Mouse (Mus musculus) heart, embryonic 14.5 days (tissue): ENCODE measurements around the gene Kpna2. TPM values are rescaled to one million over a fixed set of nuclear protein-coding genes. Genes with fewer than 3 reads are reported as not detected.
"Not testable (repeated sequence)": the region's sequence is repeated elsewhere in the genome, so short reads cannot be mapped to it uniquely, and the experiment has no call there.

Experiments
- ATAC-seq: fragments of 200-750 bp; cut with Nextera tagmentation; 2 replicates; pipeline ENCODE4 v1.8.0; 2017; ENCODE audit warnings: low read depth, moderate TSS enrichment; ENCODE audit not compliant: insufficient number of reproducible peaks, insufficient read depth, low FRiP score
- H3K27ac ChIP-seq, 2 experiments: fragments of 200-500 bp in 1 of 2; fragments of 300-500 bp in 1 of 2; sonication (generic) in 1 of 2; replicated peaks in 1 of 2; 2 replicates each; pipeline ENCODE4 v1.5.1; 2012 to 2014; ENCODE audit warnings: low read depth in 2 of 2, low read length in 2 of 2, control low read depth in 1 of 2, mild to moderate bottlenecking in 1 of 2, mixed read lengths in 1 of 2; ENCODE audit not compliant: control insufficient read depth in 1 of 2, insufficient read depth in 1 of 2
- H3K27me3 ChIP-seq: fragments of 300-500 bp; sonication (generic); 2 replicates; pipeline ENCODE4 v1.6.1; 2014; ENCODE audit warnings: mild to moderate bottlenecking, low read length, control low read depth; ENCODE audit not compliant: control insufficient read depth, insufficient read depth
- H3K36me3 ChIP-seq: fragments of 300-500 bp; sonication (generic); 2 replicates; pipeline ENCODE4 v1.6.1; 2014; ENCODE audit warnings: mild to moderate bottlenecking, control low read depth, low read length, mixed read lengths; ENCODE audit not compliant: control insufficient read depth, insufficient read depth
- H3K4me1 ChIP-seq, 2 experiments: fragments of 200-500 bp in 1 of 2; fragments of 300-500 bp in 1 of 2; sonication (generic) in 1 of 2; 2 replicates each; pipeline ENCODE4 v1.6.1; 2012 to 2014; ENCODE audit warnings: low read length in 2 of 2, control low read depth in 1 of 2, mixed read lengths in 1 of 2; ENCODE audit not compliant: control insufficient read depth in 2 of 2, insufficient read depth in 2 of 2
- H3K4me2 ChIP-seq: fragments of 300-500 bp; sonication (generic); 2 replicates; pipeline ENCODE4 v1.6.1; 2014; ENCODE audit warnings: mild to moderate bottlenecking, low read length
- H3K4me3 ChIP-seq, 2 experiments: fragments of 200-500 bp in 1 of 2; fragments of 300-500 bp in 1 of 2; sonication (generic) in 1 of 2; 2 replicates each; pipeline ENCODE4 v1.5.1; 2012 to 2014; ENCODE audit warnings: low read length in 2 of 2, mild to moderate bottlenecking in 2 of 2, control low read depth in 1 of 2, low read depth in 1 of 2, moderate library complexity in 1 of 2; ENCODE audit not compliant: control insufficient read depth in 1 of 2, insufficient read depth in 1 of 2
- H3K9ac ChIP-seq: fragments of 300-500 bp; sonication (generic); 2 replicates; pipeline ENCODE4 v1.6.1; 2014; ENCODE audit warnings: mild to moderate bottlenecking, low read length
- H3K9me3 ChIP-seq: fragments of 300-500 bp; sonication (generic); 2 replicates; pipeline ENCODE4 v1.6.1; 2016; ENCODE audit warnings: low read length, control low read depth; ENCODE audit not compliant: control insufficient read depth
- WGBS: fragments of 180-500 bp; shearing (Covaris S2); extraction: QIAGEN DNeasy Blood & Tissue Kit; methylation state at CpG from one replicate; pipeline ENCODE4 v1.1.7; 2014; 5-methylcytosine and 5-hydroxymethylcytosine counted together
- polyA plus RNA-seq: library from polyadenylated mRNA; unstranded; fragments of >200 nt; fragmentation: Nextera tagmentation; extraction: Ambion mirVana; gene quantifications from 2 replicates; pipeline ENCODE4 v1.2.1, GENCODE M21; 2014

Gene Kpna2
- polyA plus RNA-seq, 1 experiment from 2014 or later, result 258 TPM

DNA sequence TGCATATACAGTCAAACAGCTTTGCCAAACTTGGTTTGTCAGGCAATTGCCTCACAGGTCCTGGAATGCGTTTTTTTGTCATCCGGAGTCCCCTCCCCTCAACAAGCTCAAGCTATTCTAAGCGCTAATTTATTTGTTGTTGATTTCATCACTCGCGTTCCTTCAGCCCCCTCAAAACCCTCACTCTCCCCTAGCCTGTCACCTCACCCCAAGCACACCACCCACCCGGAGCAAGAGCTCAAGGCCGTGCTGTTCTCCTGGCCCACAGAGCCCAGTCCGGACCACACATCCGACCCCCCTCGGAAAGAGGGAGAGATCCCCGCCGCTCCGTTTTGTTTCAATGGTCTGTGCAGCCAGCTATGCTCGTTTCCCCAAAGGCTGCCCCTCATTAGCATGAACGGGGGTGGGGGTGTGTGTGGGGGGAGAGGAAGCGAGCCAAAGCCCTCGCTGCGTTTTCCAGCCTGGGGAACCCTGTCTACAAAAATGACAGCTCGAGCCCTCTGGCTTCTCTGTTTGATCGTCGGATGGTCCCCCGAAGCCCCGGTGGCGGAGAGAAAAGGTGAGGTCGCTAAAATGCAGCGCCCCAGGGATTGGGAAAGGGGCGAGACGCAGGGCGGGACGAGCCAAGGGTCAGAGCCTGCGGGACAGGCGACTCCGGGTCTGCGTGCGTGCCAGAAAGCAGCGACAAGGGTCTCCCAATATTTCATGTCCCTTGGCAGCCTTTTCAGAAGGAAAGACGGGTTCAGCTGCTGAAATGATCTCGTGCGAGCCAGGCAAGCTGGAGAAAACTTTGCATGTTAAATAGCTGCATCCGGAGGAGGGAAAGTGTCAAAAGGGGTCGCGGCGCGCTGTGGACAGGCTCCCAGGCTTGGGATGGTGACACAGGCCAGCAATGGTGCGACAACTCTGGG is 26.3 kb upstream of the Kpna2 start, which contains the start of gene 1810010H24Rik:
Gene 1810010H24Rik (plus strand): TSS at position 271 of the 911 bp plus-strand sequence.
- H3K4me1 ChIP-seq, result peaks cover 13 to 19% of the 10 kb centered on the region in 2 experiments
- no peaks in the 10 kb centered on the region for H3K36me3 ChIP-seq
- ATAC-seq, result no peak
- peak within 1 kb of the TSS; percentile 99 for H3K4me2 ChIP-seq
- peaks cover 5% of the 10 kb centered on the region; the same call in 1 of the 2 replicates for H3K27me3 ChIP-seq
- no peak within 1 kb of the TSS; a peak in 1 of 4 replicates for H3K27ac ChIP-seq
- WGBS, result 2% methylated on average over 45 of the region's 45 CpGs
- H3K4me3 ChIP-seq, result peak within 1 kb of the TSS; percentile 48 to 60
- H3K9me3 ChIP-seq, result no peaks in the 10 kb centered on the region
- peak within 1 kb of the TSS; percentile 79 for H3K9ac ChIP-seq

DNA sequence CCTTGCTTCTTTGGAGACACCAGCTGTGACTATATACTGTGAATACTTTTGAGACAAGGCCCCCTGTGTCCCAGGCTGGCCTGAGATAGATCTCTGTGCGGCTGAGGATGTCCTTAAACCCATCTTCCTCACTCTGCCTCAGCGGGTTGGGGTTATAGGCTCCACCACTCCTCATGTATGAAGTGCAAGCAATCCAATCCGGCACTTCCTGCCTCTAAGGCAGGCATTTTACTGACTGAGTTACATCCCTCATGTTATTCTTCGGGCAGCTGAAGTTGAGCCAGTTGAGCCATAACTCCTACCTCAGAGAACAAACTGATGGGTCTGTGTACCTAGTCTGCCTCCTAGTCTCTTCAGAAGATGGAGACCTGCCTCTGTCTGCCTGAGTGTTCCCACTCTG is 25.1 kb upstream of the Kpna2 start:
- Histone ChIP-seq H3K9ac (no peak overlapping the region), H3K36me3 (no peaks in the 10 kb centered on the region), H3K27me3 (peaks cover 5% of the 10 kb centered on the region; the same call in 1 of the 2 replicates), H3K4me1 (peaks cover 13 to 19% of the 10 kb centered on the region in 2 experiments), H3K4me2 (0 out of 2 replicates have a peak overlapping the region, but pooled peaks have one; percentile 99), H3K9me3 (no peaks in the 10 kb centered on the region), H3K4me3 (no peak overlapping the region), H3K27ac (no peak overlapping the region)
- ATAC-seq, result no peak
- WGBS, result 56% methylated on average over 4 of the region's 4 CpGs

DNA sequence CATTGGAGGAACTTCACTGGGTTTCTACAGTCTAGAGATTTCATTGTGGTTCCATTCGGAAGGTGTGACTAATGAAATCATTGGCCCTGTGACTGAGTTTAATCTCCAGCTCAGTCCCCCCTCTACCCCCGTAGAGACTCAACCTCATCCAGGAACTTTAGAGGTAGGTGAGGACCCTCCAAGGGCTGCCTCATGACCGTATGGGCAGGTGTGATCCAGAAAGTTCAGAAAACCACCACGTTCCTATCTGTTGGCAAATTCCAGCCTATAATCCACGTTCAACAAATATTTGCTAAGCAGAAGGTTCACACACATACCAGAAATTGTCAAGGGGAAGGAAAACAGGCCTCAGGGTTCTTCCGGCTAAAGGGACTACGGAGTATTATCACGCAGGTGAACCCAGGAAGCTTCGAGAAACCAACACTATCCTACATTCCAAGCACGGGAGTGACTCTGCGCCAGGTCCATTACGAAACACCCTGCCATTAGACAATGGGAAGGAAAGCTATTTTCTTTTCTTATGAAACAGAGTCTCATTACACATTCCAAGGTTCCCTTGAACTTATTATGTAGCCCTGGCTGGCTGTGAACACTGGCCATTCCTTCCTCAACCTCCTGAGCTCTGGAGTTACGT is 22.8 kb upstream of the Kpna2 start:
- H3K4me1 ChIP-seq, result peaks cover 11 to 16% of the 10 kb centered on the region in 2 experiments
- H3K36me3 ChIP-seq, result no peaks in the 10 kb centered on the region
- no peak overlapping the region for H3K4me3 ChIP-seq
- no peak for ATAC-seq
- H3K9ac ChIP-seq, result no peak overlapping the region
- H3K4me2 ChIP-seq, result no peak overlapping the region
- 88% methylated on average over 13 of the region's 13 CpGs for WGBS
- H3K27me3 ChIP-seq, result peaks cover 5% of the 10 kb centered on the region; the same call in 1 of the 2 replicates
- no peak overlapping the region for H3K27ac ChIP-seq
- no peaks in the 10 kb centered on the region for H3K9me3 ChIP-seq

DNA sequence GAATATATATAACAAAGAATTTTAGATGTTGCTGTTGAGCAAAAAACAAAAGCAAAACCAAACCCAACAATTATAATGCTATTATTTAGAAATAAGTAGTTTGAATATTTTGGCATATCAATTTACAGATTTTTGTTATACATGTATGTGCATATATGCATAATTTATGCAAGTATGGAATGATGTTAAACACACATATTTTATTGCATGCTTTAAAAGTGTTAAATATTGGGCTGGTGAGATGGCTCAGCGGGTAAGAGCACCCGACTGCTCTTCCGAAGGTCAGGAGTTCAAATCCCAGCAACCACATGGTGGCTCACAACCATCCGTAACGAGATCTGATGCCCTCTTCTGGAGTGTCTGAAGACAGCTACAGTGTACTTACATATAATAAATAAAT is 20.4 kb upstream of the Kpna2 start:
- not testable (repeated sequence) for H3K9ac ChIP-seq, ATAC-seq

DNA sequence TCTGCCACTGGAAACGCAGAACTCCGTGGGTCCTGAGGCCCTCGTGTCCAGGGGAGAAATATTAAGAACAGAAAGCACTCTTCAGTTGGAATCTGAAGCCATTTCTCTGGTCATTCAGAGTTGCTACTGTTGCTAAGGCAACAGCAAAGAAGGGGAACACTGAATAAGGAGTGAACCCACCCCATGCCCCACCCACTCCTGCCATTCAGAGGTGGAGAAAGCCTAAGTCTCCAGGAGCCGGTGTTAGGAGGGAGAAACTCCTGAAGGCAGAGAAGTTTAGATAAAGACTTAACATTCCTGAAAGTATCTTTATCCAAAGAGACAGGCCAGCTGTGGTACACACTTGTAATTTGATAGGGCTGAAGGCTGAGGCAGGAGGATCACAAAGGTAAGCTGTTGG is 20.0 kb upstream of the Kpna2 start:
- no peaks in the 10 kb centered on the region for H3K36me3 ChIP-seq
- H3K4me2 ChIP-seq, result no peak overlapping the region
- H3K9ac ChIP-seq, result no peak overlapping the region
- no peaks in the 10 kb centered on the region for H3K27me3 ChIP-seq
- no peaks in the 10 kb centered on the region for H3K9me3 ChIP-seq
- H3K4me1 ChIP-seq, result no peaks in the 10 kb centered on the region
- H3K4me3 ChIP-seq, result no peak overlapping the region
- ATAC-seq, result no peak
- WGBS, result 69% methylated on average over 4 of the region's 4 CpGs
- H3K27ac ChIP-seq, result no peak overlapping the region

More for the DNA sequence above, 20.4 kb upstream of the Kpna2 start:
- 92% methylated on average over 3 of the region's 5 CpGs for WGBS
- not testable (repeated sequence) for H3K27me3 ChIP-seq, H3K9me3 ChIP-seq, H3K4me1 ChIP-seq, H3K36me3 ChIP-seq, H3K4me2 ChIP-seq, H3K4me3 ChIP-seq, H3K27ac ChIP-seq

DNA sequence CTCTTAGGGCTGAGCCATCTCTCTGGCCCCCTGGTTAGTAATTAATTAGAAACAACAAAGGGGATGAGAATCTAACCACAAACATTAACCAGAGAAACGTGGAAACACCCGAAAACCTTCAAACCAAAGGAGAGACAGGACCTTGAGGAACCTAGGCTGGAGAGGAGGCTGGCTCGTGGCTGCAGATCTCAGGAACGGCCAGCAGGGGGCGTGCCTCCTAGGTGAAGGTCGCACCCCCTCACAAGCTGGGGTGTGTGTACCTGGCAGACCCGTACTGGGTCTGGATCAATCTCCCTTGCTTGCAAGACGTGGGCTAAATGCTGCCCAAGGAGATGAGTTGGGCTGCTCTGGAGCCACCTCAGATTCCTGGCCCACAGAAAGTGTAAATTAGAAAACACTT is 19.3 kb upstream of the Kpna2 start:
- Histone ChIP-seq H3K36me3 (no peaks in the 10 kb centered on the region), H3K4me2 (no peak overlapping the region), H3K4me1 (no peaks in the 10 kb centered on the region), H3K9me3 (no peaks in the 10 kb centered on the region), H3K27me3 (no peaks in the 10 kb centered on the region), H3K4me3 (no peak overlapping the region), H3K9ac (no peak overlapping the region), H3K27ac (no peak overlapping the region)
- no peak for ATAC-seq
- 19% methylated on average over 8 of the region's 8 CpGs for WGBS

DNA sequence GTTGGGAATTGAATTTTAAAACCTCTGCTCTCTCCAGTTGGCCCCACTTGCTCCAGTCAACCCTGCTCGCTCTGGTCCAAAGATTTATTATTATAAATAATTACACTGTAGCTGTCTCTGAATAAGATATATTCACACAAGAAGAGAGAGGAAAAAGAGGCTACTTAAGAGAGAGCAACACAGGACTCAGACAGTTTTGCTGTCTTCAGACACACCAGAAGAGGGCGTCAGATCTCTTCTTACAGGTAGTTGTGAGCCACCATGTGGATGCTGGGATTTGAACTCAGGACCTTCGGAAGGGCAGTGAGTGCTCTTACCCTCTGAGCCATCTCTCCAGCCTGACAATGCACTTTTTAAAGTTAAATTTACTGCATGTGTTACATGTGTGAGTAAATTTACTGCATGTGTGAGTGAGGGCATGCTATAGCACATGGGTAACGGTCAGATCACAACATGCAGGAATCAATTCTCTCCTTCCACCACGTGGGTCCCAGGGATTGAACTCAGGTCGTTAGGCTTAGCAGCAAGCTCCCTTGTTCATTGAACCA is 18.1 kb upstream of the Kpna2 start:
- Histone ChIP-seq H3K36me3 (no peaks in the 10 kb centered on the region), H3K27ac (no peak overlapping the region), H3K9me3 (no peaks in the 10 kb centered on the region), H3K27me3 (no peaks in the 10 kb centered on the region), H3K4me1 (no peaks in the 10 kb centered on the region), H3K4me2 (no peak overlapping the region), H3K4me3 (no peak overlapping the region), H3K9ac (no peak overlapping the region)
- 62% methylated on average over 6 of the region's 6 CpGs for WGBS
- no peak for ATAC-seq
